Mouse (Mus musculus): ENCODE measurements around the gene Macrod2. TPM values are rescaled to one million over a fixed set of nuclear protein-coding genes. Genes with fewer than 3 reads are reported as not detected.

The Macrod2 gene
- polyA plus RNA-seq, 1 experiment, result 16.3 TPM

GRCm38 (mm10) chr2:140913679-140914412 lies 518.7 kb downstream of the Macrod2 start:
- TF ChIP-seq CTCF (IDR thresholded peaks at IDR 0.05; ENCODE audit: control insufficient read depth, insufficient read depth, insufficient replicate concordance, low read depth, low read length) (no peak), POLR2A (IDR thresholded peaks at IDR 0.05; ENCODE audit: control insufficient read depth, low read depth, low read length) (no peak)
- Histone ChIP-seq H3K36me3 (ENCODE audit: control insufficient read depth, insufficient read depth, low read length) (no peaks in the 10 kb centered on the region), H3K4me1 (ENCODE audit: control insufficient read depth, insufficient read depth, low read length) (no peaks in the 10 kb centered on the region), H3K27ac (ENCODE audit: control insufficient read depth, insufficient read depth, low read depth, low read length) (no peak overlapping the region), H3K27me3 (ENCODE audit: control insufficient read depth, insufficient read depth, low read length) (no peaks in the 10 kb centered on the region), H3K4me3 (ENCODE audit: control insufficient read depth, low read depth, low read length) (no peak overlapping the region)

- Histone ChIP-seq H3K4me1 (ENCODE audit: control insufficient read depth, insufficient read depth, low read length) (no peaks in the 10 kb centered on the region), H3K27me3 (ENCODE audit: control insufficient read depth, insufficient read depth, low read length) (no peaks in the 10 kb centered on the region), H3K27ac (ENCODE audit: control insufficient read depth, insufficient read depth, low read depth, low read length) (no peak overlapping the region), H3K4me3 (ENCODE audit: control insufficient read depth, low read depth, low read length) (no peak overlapping the region), H3K36me3 (ENCODE audit: control insufficient read depth, insufficient read depth, low read length) (no peaks in the 10 kb centered on the region)
- no peak for TF ChIP-seq POLR2A (IDR thresholded peaks at IDR 0.05; ENCODE audit: control insufficient read depth, low read depth, low read length)
- TF ChIP-seq CTCF (IDR thresholded peaks at IDR 0.05; ENCODE audit: control insufficient read depth, insufficient read depth, insufficient replicate concordance, low read depth, low read length), result peak; percentile 30; the same call in 1 of the 2 replicates
Observed at GRCm38 (mm10) chr2:140926922-140927321, 531.8 kb downstream of the Macrod2 start.

- Histone ChIP-seq H3K4me3 (ENCODE audit: control insufficient read depth, low read depth, low read length) (no peak overlapping the region), H3K27ac (ENCODE audit: control insufficient read depth, insufficient read depth, low read depth, low read length) (no peak overlapping the region), H3K27me3 (ENCODE audit: control insufficient read depth, insufficient read depth, low read length) (no peaks in the 10 kb centered on the region), H3K4me1 (ENCODE audit: control insufficient read depth, insufficient read depth, low read length) (no peaks in the 10 kb centered on the region), H3K36me3 (ENCODE audit: control insufficient read depth, insufficient read depth, low read length) (no peaks in the 10 kb centered on the region)
- TF ChIP-seq POLR2A (IDR thresholded peaks at IDR 0.05; ENCODE audit: control insufficient read depth, low read depth, low read length), result no peak
- TF ChIP-seq CTCF (IDR thresholded peaks at IDR 0.05; ENCODE audit: control insufficient read depth, insufficient read depth, insufficient replicate concordance, low read depth, low read length), result no peak
Observed at GRCm38 (mm10) chr2:140934483-140934882, 539.4 kb downstream of the Macrod2 start.

- no peak overlapping the region for H3K27ac ChIP-seq (ENCODE audit: control insufficient read depth, insufficient read depth, low read depth, low read length)
- no peak overlapping the region for H3K4me3 ChIP-seq (ENCODE audit: control insufficient read depth, low read depth, low read length)
- no peaks in the 10 kb centered on the region for H3K27me3 ChIP-seq (ENCODE audit: control insufficient read depth, insufficient read depth, low read length)
- H3K4me1 ChIP-seq (ENCODE audit: control insufficient read depth, insufficient read depth, low read length), result no peaks in the 10 kb centered on the region
- no peaks in the 10 kb centered on the region for H3K36me3 ChIP-seq (ENCODE audit: control insufficient read depth, insufficient read depth, low read length)
- TF ChIP-seq CTCF (IDR thresholded peaks at IDR 0.05; ENCODE audit: control insufficient read depth, insufficient read depth, insufficient replicate concordance, low read depth, low read length) (no peak), POLR2A (IDR thresholded peaks at IDR 0.05; ENCODE audit: control insufficient read depth, low read depth, low read length) (no peak)
Observed at GRCm38 (mm10) chr2:140949461-140949860, 554.4 kb downstream of the Macrod2 start.

- H3K27ac ChIP-seq (ENCODE audit: control insufficient read depth, insufficient read depth, low read depth, low read length), result no peak overlapping the region
- TF ChIP-seq POLR2A (IDR thresholded peaks at IDR 0.05; ENCODE audit: control insufficient read depth, low read depth, low read length) (no peak), CTCF (IDR thresholded peaks at IDR 0.05; ENCODE audit: control insufficient read depth, insufficient read depth, insufficient replicate concordance, low read depth, low read length) (no peak)
- no peaks in the 10 kb centered on the region for H3K36me3 ChIP-seq (ENCODE audit: control insufficient read depth, insufficient read depth, low read length)
- no peaks in the 10 kb centered on the region for H3K4me1 ChIP-seq (ENCODE audit: control insufficient read depth, insufficient read depth, low read length)
- H3K27me3 ChIP-seq (ENCODE audit: control insufficient read depth, insufficient read depth, low read length), result no peaks in the 10 kb centered on the region
- H3K4me3 ChIP-seq (ENCODE audit: control insufficient read depth, low read depth, low read length), result no peak overlapping the region
Observed at GRCm38 (mm10) chr2:140959246-140959645, 564.1 kb downstream of the Macrod2 start.

- TF ChIP-seq CTCF (IDR thresholded peaks at IDR 0.05; ENCODE audit: control insufficient read depth, insufficient read depth, insufficient replicate concordance, low read depth, low read length), result no peak
- TF ChIP-seq POLR2A (IDR thresholded peaks at IDR 0.05; ENCODE audit: control insufficient read depth, low read depth, low read length), result no peak
- Histone ChIP-seq H3K4me3 (ENCODE audit: control insufficient read depth, low read depth, low read length) (no peak overlapping the region), H3K27me3 (ENCODE audit: control insufficient read depth, insufficient read depth, low read length) (no peaks in the 10 kb centered on the region), H3K27ac (ENCODE audit: control insufficient read depth, insufficient read depth, low read depth, low read length) (no peak overlapping the region), H3K36me3 (ENCODE audit: control insufficient read depth, insufficient read depth, low read length) (no peaks in the 10 kb centered on the region), H3K4me1 (ENCODE audit: control insufficient read depth, insufficient read depth, low read length) (no peaks in the 10 kb centered on the region)
Observed at GRCm38 (mm10) chr2:140970181-140970580, 575.1 kb downstream of the Macrod2 start.

- Histone ChIP-seq H3K27ac (ENCODE audit: control insufficient read depth, insufficient read depth, low read depth, low read length) (no peak overlapping the region), H3K4me3 (ENCODE audit: control insufficient read depth, low read depth, low read length) (no peak overlapping the region), H3K27me3 (ENCODE audit: control insufficient read depth, insufficient read depth, low read length) (no peaks in the 10 kb centered on the region), H3K36me3 (ENCODE audit: control insufficient read depth, insufficient read depth, low read length) (no peaks in the 10 kb centered on the region), H3K4me1 (ENCODE audit: control insufficient read depth, insufficient read depth, low read length) (no peaks in the 10 kb centered on the region)
- TF ChIP-seq POLR2A (IDR thresholded peaks at IDR 0.05; ENCODE audit: control insufficient read depth, low read depth, low read length), result no peak
- TF ChIP-seq CTCF (IDR thresholded peaks at IDR 0.05; ENCODE audit: control insufficient read depth, insufficient read depth, insufficient replicate concordance, low read depth, low read length), result no peak
Observed at GRCm38 (mm10) chr2:140971845-140972244, 576.7 kb downstream of the Macrod2 start.

Measured in testis, adult 2 months (tissue).